In the genomic region with DNA sequence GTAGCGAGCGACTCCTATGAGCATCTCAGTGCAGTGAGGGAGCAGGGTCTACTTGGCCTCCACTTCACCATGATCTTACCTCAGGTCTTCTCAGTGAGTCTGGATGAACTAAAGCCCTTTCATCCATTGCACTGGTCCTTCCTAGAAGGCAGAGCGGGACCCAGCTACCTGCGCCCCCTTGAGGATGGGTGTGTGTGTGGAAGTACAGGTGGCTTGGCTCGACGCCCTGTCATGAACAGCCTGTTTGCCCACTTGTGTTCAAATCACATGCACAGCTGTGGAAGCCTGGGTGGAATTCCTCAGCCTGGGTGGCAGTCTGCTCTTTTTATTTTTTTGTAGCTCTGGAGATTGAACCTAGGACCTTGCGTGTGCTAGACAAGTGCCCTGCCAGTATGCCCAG, we compare ENCODE assay signal across 14 mouse cellular contexts. TPM values are rescaled to one million over a fixed set of nuclear protein-coding genes. Genes with fewer than 3 reads are reported as not detected.
DNase-seq lines count a peak whose midpoint lies in the region; ATAC-seq and TF ChIP-seq lines count a peak whose summit lies in the region.
"Had no signal": no experiment of that assay in that cellular context is flagged by ENCODE, and none has a peak within 500 bp of the region (broad histone marks: within the 10 kb centered on the region; RNA-seq: fewer than 3 reads in every experiment).

No protein-coding gene starts in this region.

- WGBS in liver, embryonic 14.5 days (ENCODE audit: insufficient replicate concordance) = 82% methylated on average over 7 of the region's 7 CpGs
- WGBS in hindbrain, embryonic 12.5 days = 92% methylated on average over 7 of the region's 7 CpGs

- H3K4me1 ChIP-seq in liver, embryonic 14.5 days (replicated peaks; ENCODE audit: control insufficient read depth in 2 of 2, insufficient read depth in 2 of 2, low read length in 1 of 2) = peaks cover 3% of the 10 kb centered on the region in 2 experiments; a peak in 2 of 4 replicates
- peaks cover 14% of the 10 kb centered on the region for H3K4me1 ChIP-seq in hindbrain, embryonic 12.5 days

- no peak overlapping the region for H3K4me2 ChIP-seq in liver, embryonic 14.5 days (ENCODE audit: low read depth)
- no peak overlapping the region for H3K4me2 ChIP-seq in hindbrain, embryonic 12.5 days (replicated peaks)
- H3K4me2 ChIP-seq: embryonic facial prominence, embryonic 15.5 days; lung, embryonic 15.5 days had no signal

- H3K9ac ChIP-seq in liver, embryonic 14.5 days (replicated peaks) = no peak overlapping the region
- H3K9ac ChIP-seq in hindbrain, embryonic 12.5 days = no peak overlapping the region
- H3K9ac ChIP-seq: embryonic facial prominence, embryonic 15.5 days; lung, embryonic 15.5 days had no signal

- TF ChIP-seq EP300 in liver, embryonic 14.5 days (IDR thresholded peaks at IDR 0.05; ENCODE audit: low read depth) = no peak

- no peak overlapping the region for H3K4me3 ChIP-seq in liver, embryonic 14.5 days (ENCODE audit: insufficient read depth in 1 of 2, low read depth in 2 of 2, low read length in 2 of 2)
- H3K4me3 ChIP-seq in hindbrain, embryonic 12.5 days = no peak overlapping the region
- H3K4me3 ChIP-seq: embryonic facial prominence, embryonic 15.5 days; lung, embryonic 15.5 days had no signal

- peak; percentile 61 for TF ChIP-seq CTCF in liver, embryonic 14.5 days (IDR thresholded peaks at IDR 0.05; ENCODE audit: low read depth)

- peaks cover 22% of the 10 kb centered on the region for H3K36me3 ChIP-seq in liver, embryonic 14.5 days (replicated peaks; ENCODE audit: control insufficient read depth, insufficient read depth, low read depth)
- H3K36me3 ChIP-seq in hindbrain, embryonic 12.5 days = peaks cover 67% of the 10 kb centered on the region

- no peak for ATAC-seq in CD4-positive, CD25-positive, alpha-beta regulatory T cell, adult 4 months
- no peak for ATAC-seq in liver, embryonic 14.5 days (ENCODE audit: insufficient read depth)
- no peak for ATAC-seq in hindbrain, embryonic 12.5 days (ENCODE audit: low FRiP score)

- DNase-seq in CD4-positive, CD25-positive, alpha-beta regulatory T cell, adult 2 months (ENCODE audit: low read depth, low spot score) = peak; percentile 47
- DNase-seq in liver, embryonic 14.5 days (ENCODE audit: low read depth in 3 of 3, low spot score in 3 of 3) = no peak
- DNase-seq in liver = no peak
- DNase-seq in ES-CJ7 (ENCODE audit: low read depth, low spot score) = peak; percentile 71
- peak; percentile 66 for DNase-seq in lung, postnatal 10 days
- no peak for DNase-seq in left cerebral cortex, adult 18-20 months (ENCODE audit: low spot score in 2 of 2)
- DNase-seq: adrenal gland, postnatal 36 days; cerebellum, adult 8-10 months; heart, postnatal 36 days; kidney, adult 9 months had no signal

- no peaks in the 10 kb centered on the region for H3K27me3 ChIP-seq in liver, embryonic 14.5 days (ENCODE audit: control insufficient read depth, insufficient read depth, low read length)
- no peaks in the 10 kb centered on the region for H3K27me3 ChIP-seq in hindbrain, embryonic 12.5 days
- H3K27me3 ChIP-seq: embryonic facial prominence, embryonic 15.5 days; lung, embryonic 15.5 days had no signal

- H3K9me3 ChIP-seq in liver, embryonic 14.5 days (ENCODE audit: control insufficient read depth, low read length) = no peaks in the 10 kb centered on the region
- no peaks in the 10 kb centered on the region for H3K9me3 ChIP-seq in hindbrain, embryonic 12.5 days (replicated peaks)
- H3K9me3 ChIP-seq: embryonic facial prominence, embryonic 15.5 days; lung, embryonic 15.5 days had no signal

- H3K27ac ChIP-seq in liver, embryonic 14.5 days = no peak overlapping the region
- no peak overlapping the region for H3K27ac ChIP-seq in hindbrain, embryonic 12.5 days
- H3K27ac ChIP-seq: embryonic facial prominence, embryonic 15.5 days; lung, embryonic 15.5 days had no signal

RNA-seq across cellular contexts. Expression of a gene that starts 4.1 kb away (rescaled TPM):
- 1 to 10 TPM; 5.5 to 8.2 TPM for polyA plus RNA-seq in CD4-positive, CD25-positive, alpha-beta regulatory T cell, adult 4 months (2017; shearing (Covaris generic))
- 1.4 and 1.5 TPM in 2 replicates for polyA plus RNA-seq in liver, embryonic 14.5 days (2012; rRNA removed)
- polyA plus RNA-seq in liver, embryonic 14.5 days (2014; fragmentation: Nextera tagmentation; extraction: Ambion mirVana) = 0.67 and 0.75 TPM in 2 replicates
- 1 to 10 TPM; 2.2 to 2.9 TPM for total RNA-seq in left cerebral cortex, adult 18-20 months (2021)
- polyA plus RNA-seq in hindbrain, embryonic 12.5 days (2016; fragmentation: Nextera tagmentation; extraction: Ambion mirVana) = 39.0 and 45.2 TPM in 2 replicates

RNA-seq across cellular contexts. Expression of a gene that starts 33.8 kb away (rescaled TPM):
- 10 to 100 TPM; 20.1 to 20.5 TPM for polyA plus RNA-seq in CD4-positive, CD25-positive, alpha-beta regulatory T cell, adult 4 months (2017; shearing (Covaris generic))
- polyA plus RNA-seq in liver, embryonic 14.5 days (2012; rRNA removed) = 4.2 and 4.3 TPM in 2 replicates
- polyA plus RNA-seq in liver, embryonic 14.5 days (2014; fragmentation: Nextera tagmentation; extraction: Ambion mirVana) = 1.6 TPM in 2 replicates
- total RNA-seq in left cerebral cortex, adult 18-20 months (2021) = 10 to 100 TPM in 1 of 2 experiments, 1 to 10 TPM in 1; 9.6 to 12.2 TPM
- polyA plus RNA-seq in hindbrain, embryonic 12.5 days (2016; fragmentation: Nextera tagmentation; extraction: Ambion mirVana) = 1.8 and 2.1 TPM in 2 replicates

RNA-seq across cellular contexts. Expression of a gene that starts 36.1 kb away (rescaled TPM):
- polyA plus RNA-seq in CD4-positive, CD25-positive, alpha-beta regulatory T cell, adult 4 months (2017; shearing (Covaris generic)) = 100 to 1,000 TPM; 225 to 243 TPM
- 42.3 and 64.5 TPM in 2 replicates for polyA plus RNA-seq in liver, embryonic 14.5 days (2012; rRNA removed)
- 60.4 and 66.0 TPM in 2 replicates for polyA plus RNA-seq in liver, embryonic 14.5 days (2014; fragmentation: Nextera tagmentation; extraction: Ambion mirVana)
- total RNA-seq in left cerebral cortex, adult 18-20 months (2021) = 10 to 100 TPM; 47.2 to 53.9 TPM
- polyA plus RNA-seq in hindbrain, embryonic 12.5 days (2016; fragmentation: Nextera tagmentation; extraction: Ambion mirVana) = 113 and 114 TPM in 2 replicates

Comparison
In these comparisons a context has a peak if more than half of its experiments do, and no peak if none do; other contexts are left out.
1. DNase-seq: peak in CD4-positive, CD25-positive, alpha-beta regulatory T cell, adult 2 months (single experiment), ES-CJ7 (single experiment) and lung, postnatal 10 days (single experiment); none in liver, embryonic 14.5 days (0 of 3), liver (single experiment) and left cerebral cortex, adult 18-20 months (0 of 2).